Mouse (Mus musculus) embryonic facial prominence, embryonic 14.5 days (tissue): ENCODE results near the gene Lin28a. TPM values are rescaled to one million over a fixed set of nuclear protein-coding genes. Genes with fewer than 3 reads are reported as not detected.

ENCODE experiments used
- ATAC-seq: fragments of 200-750 bp; cut with Nextera tagmentation; 2 replicates; pipeline ENCODE4 v1.8.0; 2017; ENCODE audit warnings: low read depth, moderate number of reproducible peaks, moderate TSS enrichment
- DNase-seq: peaks from one replicate; pipeline ENCODE4 v3.0.0-alpha.2; 2015; ENCODE audit warnings: low spot score
- H3K27ac ChIP-seq: fragments of 300-500 bp; sonication (generic); replicated peaks from 2 replicates; pipeline ENCODE4 v1.5.1; 2014; ENCODE audit warnings: low read depth, mild to moderate bottlenecking, low read length, moderate library complexity
- H3K27me3 ChIP-seq: fragments of 300-500 bp; sonication (generic); replicated peaks from 2 replicates; pipeline ENCODE4 v1.6.1; 2014; ENCODE audit warnings: low read length; ENCODE audit not compliant: control insufficient read depth, insufficient read depth
- H3K36me3 ChIP-seq: fragments of 300-500 bp; sonication (generic); 2 replicates; pipeline ENCODE4 v1.6.1; 2014; ENCODE audit warnings: low read length, mixed read lengths; ENCODE audit not compliant: control insufficient read depth, insufficient read depth
- H3K4me1 ChIP-seq: fragments of 300-500 bp; sonication (generic); 2 replicates; pipeline ENCODE4 v1.6.1; 2014; ENCODE audit warnings: antibody characterized with exemption, low read length; ENCODE audit not compliant: control insufficient read depth, insufficient read depth
- H3K4me2 ChIP-seq: fragments of 300-500 bp; sonication (generic); 2 replicates; pipeline ENCODE4 v1.6.1; 2014; ENCODE audit warnings: low read depth, mild to moderate bottlenecking, low read length, moderate library complexity, mixed read lengths
- H3K4me3 ChIP-seq: fragments of 300-500 bp; sonication (generic); 2 replicates; pipeline ENCODE4 v1.5.1; 2014; ENCODE audit warnings: low read depth, mild to moderate bottlenecking, low read length
- H3K9ac ChIP-seq: fragments of 300-500 bp; sonication (generic); 2 replicates; pipeline ENCODE4 v1.6.1; 2014; ENCODE audit warnings: low read depth, mild to moderate bottlenecking, low read length, moderate library complexity, mixed read lengths
- H3K9me3 ChIP-seq: fragments of 300-500 bp; sonication (generic); 2 replicates; pipeline ENCODE4 v1.6.1; 2016; ENCODE audit warnings: low read length; ENCODE audit not compliant: control insufficient read depth
- WGBS: fragments of 180-500 bp; shearing (Covaris S2); extraction: QIAGEN DNeasy Blood & Tissue Kit; methylation state at CpG from one replicate; pipeline ENCODE4 v1.1.7; 2014; 5-methylcytosine and 5-hydroxymethylcytosine counted together
- polyA plus RNA-seq: library from polyadenylated mRNA; unstranded; fragments of >200 nt; fragmentation: Nextera tagmentation; extraction: Ambion mirVana; gene quantifications from 2 replicates; pipeline ENCODE4 v1.2.1, GENCODE M21; 2014

Lin28a gene
- polyA plus RNA-seq, 1 experiment from 2014 or later: not detected

DNA sequence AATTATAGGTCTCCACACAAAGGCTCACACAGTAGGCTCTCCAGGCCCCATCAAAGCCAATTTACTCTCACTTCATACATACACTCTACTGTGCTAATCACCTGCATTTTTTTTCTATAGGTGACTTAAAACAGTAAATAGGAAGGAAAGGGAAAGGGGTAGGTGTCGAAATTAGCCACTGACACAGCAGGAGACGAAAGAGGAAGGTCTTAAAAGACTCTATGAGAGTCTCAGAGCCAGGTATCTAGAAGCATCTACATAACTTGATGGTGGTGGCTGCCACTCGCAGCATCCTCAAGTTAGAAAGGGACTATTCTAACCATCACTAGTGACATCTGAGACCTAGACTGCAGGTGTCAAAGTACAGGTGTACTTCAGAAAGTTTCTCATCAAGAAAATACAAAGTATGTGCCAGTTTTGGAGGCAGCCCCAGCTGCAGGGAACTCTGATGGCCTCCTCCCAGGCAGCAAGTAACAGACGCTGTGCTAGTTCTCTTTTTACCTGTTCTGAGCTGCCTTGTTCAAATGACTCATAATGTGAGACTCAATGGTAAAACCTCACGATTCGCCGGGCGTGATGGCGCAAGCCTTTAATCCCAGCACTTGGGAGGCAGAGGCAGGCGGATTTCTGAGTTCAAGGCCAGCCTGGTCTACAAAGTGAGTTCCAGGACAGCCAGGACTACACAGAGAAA is 40.5 kb downstream of the Lin28a start:
- Histone ChIP-seq H3K27me3 (no peaks in the 10 kb centered on the region), H3K4me3 (no peak overlapping the region), H3K4me2 (no peak overlapping the region), H3K36me3 (peaks cover 78% of the 10 kb centered on the region), H3K9ac (no peak overlapping the region), H3K9me3 (no peaks in the 10 kb centered on the region), H3K27ac (no peak overlapping the region), H3K4me1 (no peaks in the 10 kb centered on the region)
- 93% methylated on average over 10 of the region's 10 CpGs for WGBS
- DNase-seq (no peak), ATAC-seq (no peak)

DNA sequence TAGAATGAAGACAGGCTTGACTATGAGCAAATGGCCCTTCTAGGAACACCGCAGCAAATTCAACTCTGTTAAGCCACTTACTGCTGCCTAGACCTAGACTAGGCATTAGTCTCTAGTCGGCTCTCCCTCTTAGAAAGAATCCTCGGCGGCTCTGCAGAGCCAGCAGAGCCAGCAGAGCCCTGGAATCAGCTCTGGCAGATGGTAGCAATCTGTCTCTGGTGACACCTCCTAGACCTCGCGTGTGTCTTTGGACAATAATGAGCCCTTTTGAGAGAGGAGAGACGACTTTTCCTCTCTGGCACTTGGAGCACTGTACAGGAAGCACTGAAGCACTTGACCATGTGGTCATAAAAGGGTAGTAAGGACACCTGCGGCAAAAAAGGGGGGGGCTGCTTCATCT is 46.9 kb downstream of the Lin28a start:
- no peaks in the 10 kb centered on the region for H3K9me3 ChIP-seq
- DNase-seq (no peak), ATAC-seq (no peak)
- no peak overlapping the region for H3K27ac ChIP-seq
- no peaks in the 10 kb centered on the region for H3K27me3 ChIP-seq
- H3K36me3 ChIP-seq: peaks cover 46% of the 10 kb centered on the region
- WGBS: 63% methylated on average over 8 of the region's 8 CpGs
- H3K4me3 ChIP-seq: no peak overlapping the region
- H3K4me1 ChIP-seq: peaks cover 7% of the 10 kb centered on the region; the same call in 1 of the 2 replicates
- H3K9ac ChIP-seq: no peak overlapping the region
- H3K4me2 ChIP-seq: no peak overlapping the region

GRCm38 (mm10) chr4:133970876-133971275 is 47.8 kb downstream of the Lin28a start:
- no peak overlapping the region for H3K27ac ChIP-seq
- no peaks in the 10 kb centered on the region for H3K9me3 ChIP-seq
- H3K4me1 ChIP-seq: peaks cover 15% of the 10 kb centered on the region
- H3K9ac ChIP-seq: no peak overlapping the region
- WGBS: 91% methylated on average over 13 of the region's 13 CpGs
- no peak overlapping the region for H3K4me3 ChIP-seq
- no peak for DNase-seq
- ATAC-seq: no peak
- peaks cover 48% of the 10 kb centered on the region for H3K36me3 ChIP-seq
- H3K4me2 ChIP-seq: no peak overlapping the region
- no peaks in the 10 kb centered on the region for H3K27me3 ChIP-seq

DNA sequence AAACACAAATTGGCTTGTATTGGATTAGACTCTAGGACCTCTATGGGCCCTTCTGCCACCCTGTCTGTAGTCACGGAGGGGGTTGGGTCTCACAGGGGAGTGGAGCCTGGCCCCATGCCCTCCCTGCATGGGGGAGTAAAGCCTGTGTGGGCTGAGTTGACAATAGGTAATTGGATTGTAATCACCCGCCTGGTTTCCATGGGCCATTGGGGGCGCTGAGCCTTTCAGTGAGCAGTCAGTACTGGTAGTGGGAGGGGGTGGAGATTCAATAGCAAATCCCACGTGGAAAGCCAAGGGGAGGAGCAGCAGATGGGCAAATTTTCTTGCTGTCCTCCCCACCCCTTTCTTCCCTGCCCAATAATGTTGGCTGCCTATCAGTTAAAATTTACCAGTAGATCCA is 48.4 kb downstream of the Lin28a start:
- Histone ChIP-seq H3K27me3 (no peaks in the 10 kb centered on the region), H3K4me3 (no peak overlapping the region), H3K36me3 (peaks cover 47% of the 10 kb centered on the region), H3K4me2 (no peak overlapping the region), H3K4me1 (peaks cover 19% of the 10 kb centered on the region), H3K27ac (no peak overlapping the region), H3K9ac (no peak overlapping the region), H3K9me3 (no peaks in the 10 kb centered on the region)
- WGBS: 34% methylated on average over 4 of the region's 4 CpGs
- peak; percentile 57 for DNase-seq
- no peak for ATAC-seq

- H3K4me1 ChIP-seq: peaks cover 19% of the 10 kb centered on the region
- peak overlapping the region; percentile 74 for H3K4me3 ChIP-seq
- peak overlapping the region; percentile 99 for H3K4me2 ChIP-seq
- H3K36me3 ChIP-seq: peaks cover 43% of the 10 kb centered on the region
- 50% methylated on average over 8 of the region's 8 CpGs for WGBS
- no peak for ATAC-seq
- H3K27ac ChIP-seq: peak overlapping the region; percentile 99; the same call in 1 of the 2 replicates
- H3K27me3 ChIP-seq: no peaks in the 10 kb centered on the region
- no peaks in the 10 kb centered on the region for H3K9me3 ChIP-seq
- peak overlapping the region; percentile 98 for H3K9ac ChIP-seq
- peak; percentile 37 for DNase-seq
Measured at GRCm38 (mm10) chr4:133969114-133969770, 49.4 kb downstream of the Lin28a start.

DNA sequence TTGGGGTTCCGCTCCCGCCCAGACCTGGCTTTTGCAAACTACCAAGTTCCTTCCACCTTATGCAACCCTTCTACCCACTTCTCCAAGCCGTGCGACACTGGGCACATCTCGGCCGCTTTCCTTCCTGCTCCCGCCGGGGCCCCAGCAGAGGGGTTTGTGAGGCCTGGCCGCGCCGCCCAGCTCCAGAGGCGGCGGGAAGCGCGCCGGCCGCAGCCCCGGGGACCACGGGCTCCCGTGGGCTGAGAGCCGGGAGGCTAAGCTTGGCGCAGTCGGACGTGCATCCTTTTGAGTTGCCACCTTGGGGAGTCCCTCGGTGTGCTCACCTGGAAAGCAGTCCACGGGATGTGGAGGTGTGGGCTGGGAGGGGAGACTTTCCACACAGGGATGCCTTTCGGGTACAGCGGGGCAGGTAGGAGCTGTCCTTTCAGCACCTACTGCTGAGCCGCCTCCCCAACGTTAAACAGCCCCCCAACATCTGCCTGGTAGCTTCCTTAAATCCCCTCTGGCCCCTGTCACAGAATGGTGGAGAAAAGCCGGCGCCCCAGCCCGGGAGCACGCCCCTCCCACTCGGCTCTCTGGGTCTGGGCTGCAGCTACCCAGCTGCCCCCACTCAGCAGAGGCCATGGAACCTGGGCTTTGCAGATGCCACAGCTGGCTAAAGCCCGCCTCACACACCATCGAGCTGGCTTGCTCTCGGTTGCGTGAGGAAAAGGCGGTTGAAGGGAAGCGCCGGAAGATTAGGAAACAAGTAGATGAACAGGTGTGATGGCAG is 50.3 kb downstream of the Lin28a start, which contains the start of gene Hmgn2:
Gene Hmgn2, minus strand, starts transcription at position 501 of the 772 bp plus-strand sequence.
- peak within 1 kb of the TSS; percentile 74 for H3K4me3 ChIP-seq
- peaks cover 19% of the 10 kb centered on the region for H3K4me1 ChIP-seq
- peak within 1 kb of the TSS; percentile 98 for H3K9ac ChIP-seq
- peak within 1 kb of the TSS; percentile 99 for H3K27ac ChIP-seq
- H3K27me3 ChIP-seq: no peaks in the 10 kb centered on the region
- ATAC-seq (peak; percentile 58), DNase-seq (peak; percentile 73)
- H3K9me3 ChIP-seq: no peaks in the 10 kb centered on the region
- WGBS: under 1% methylated on average over 28 of the region's 42 CpGs
- H3K4me2 ChIP-seq: peak within 1 kb of the TSS; percentile 99
- peaks cover 52% of the 10 kb centered on the region for H3K36me3 ChIP-seq

DNA sequence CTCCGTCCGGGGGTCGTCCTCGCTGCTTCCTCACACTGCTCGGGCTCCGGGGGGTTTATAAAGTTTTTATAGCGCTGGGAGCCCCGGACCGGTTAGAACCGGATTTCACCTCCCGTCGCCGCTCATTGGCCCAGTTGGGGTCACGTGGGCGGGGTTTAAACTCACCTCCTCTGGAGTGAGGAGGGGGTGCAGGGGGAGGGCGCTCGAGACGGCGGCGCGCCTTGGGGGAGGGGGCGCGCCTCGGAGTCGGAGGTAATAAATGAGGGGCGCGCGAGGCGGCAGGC is 50.8 kb downstream of the Lin28a start:
- Histone ChIP-seq H3K9ac (peak overlapping the region; percentile 98), H3K4me3 (peak overlapping the region; percentile 74), H3K4me1 (peaks cover 19% of the 10 kb centered on the region), H3K9me3 (no peaks in the 10 kb centered on the region), H3K4me2 (peak overlapping the region; percentile 99), H3K27ac (peak overlapping the region; percentile 99), H3K27me3 (no peaks in the 10 kb centered on the region), H3K36me3 (peaks cover 55% of the 10 kb centered on the region)
- WGBS: 0% methylated on average over 10 of the region's 29 CpGs
- DNase-seq: peak; percentile 99
- ATAC-seq: peak; percentile 90

- peak; percentile 97 for DNase-seq
- Histone ChIP-seq H3K4me1 (peaks cover 19% of the 10 kb centered on the region), H3K4me2 (peak overlapping the region; percentile 99), H3K9me3 (no peaks in the 10 kb centered on the region), H3K9ac (peak overlapping the region; percentile 98), H3K27me3 (no peaks in the 10 kb centered on the region), H3K4me3 (peak overlapping the region; percentile 74), H3K27ac (peak overlapping the region; percentile 99), H3K36me3 (peaks cover 55% of the 10 kb centered on the region)
- peak; percentile 68 for ATAC-seq
- WGBS: under 1% methylated on average over 23 of the region's 101 CpGs
Measured at GRCm38 (mm10) chr4:133967138-133967865, 51.3 kb downstream of the Lin28a start.
